Mouse (Mus musculus) ES-E14 (cell line): Measurements from ENCODE around the gene Hrk. TPM values are rescaled to one million over a fixed set of nuclear protein-coding genes. Genes with fewer than 3 reads are reported as not detected.

Source experiments
- DNase-seq: peaks from one replicate; pipeline ENCODE4 v3.0.0-alpha.2; 2013; ENCODE audit warnings: low read depth, low spot score
- H3K27ac ChIP-seq: 2 replicates; pipeline ENCODE4 v1.5.1; 2012; ENCODE audit warnings: low read depth, mild to moderate bottlenecking, low read length, moderate library complexity, mixed read lengths; ENCODE audit not compliant: poor library complexity, insufficient read depth, severe bottlenecking
- H3K36me3 ChIP-seq: 2 replicates; pipeline ENCODE4 v1.6.1; 2012; ENCODE audit warnings: mild to moderate bottlenecking, low read length, moderate library complexity, mixed read lengths; ENCODE audit not compliant: control insufficient read depth, poor library complexity, insufficient read depth, severe bottlenecking
- H3K4me1 ChIP-seq, 2 experiments: fragments of 150-350 bp in 1 of 2; sonication (generic) in 1 of 2; 2 replicates each; pipeline ENCODE4 v1.6.1; 2012; ENCODE audit warnings: low read length in 2 of 2, mild to moderate bottlenecking in 1 of 2, mixed read lengths in 1 of 2; ENCODE audit not compliant: control insufficient read depth in 2 of 2, insufficient read depth in 2 of 2, poor library complexity in 1 of 2
- H3K4me3 ChIP-seq, 2 experiments: fragments of 150-350 bp in 1 of 2; sonication (generic) in 1 of 2; 2 replicates each; pipeline ENCODE4 v1.5.1; 2012; ENCODE audit warnings: low read length in 2 of 2, low read depth in 1 of 2, mild to moderate bottlenecking in 1 of 2, mixed read lengths in 1 of 2; ENCODE audit not compliant: insufficient read depth in 1 of 2, poor library complexity in 1 of 2, severe bottlenecking in 1 of 2
- H3K9ac ChIP-seq: 2 replicates; pipeline ENCODE4 v1.6.1; 2012; ENCODE audit warnings: low read depth, mild to moderate bottlenecking, low read length, mixed read lengths; ENCODE audit not compliant: poor library complexity, insufficient read depth, severe bottlenecking
- H3K9me3 ChIP-seq: fragments of 150-350 bp; sonication (generic); 2 replicates; pipeline ENCODE4 v1.6.1; 2012; ENCODE audit warnings: low read depth, mild to moderate bottlenecking, low read length; ENCODE audit not compliant: control insufficient read depth, insufficient read depth
- CHD2 ChIP-seq: IDR thresholded peaks from 2 replicates; pipeline ENCODE4 v1.6.1; 2014; ENCODE audit warnings: mild to moderate bottlenecking, low read depth, low read length, inconsistent platforms
- HCFC1 ChIP-seq: IDR thresholded peaks from 2 replicates; pipeline ENCODE4 v1.6.1; 2012; ENCODE audit warnings: low read length, inconsistent platforms, borderline replicate concordance; ENCODE audit not compliant: insufficient read depth
- MAFK ChIP-seq: IDR thresholded peaks from 2 replicates; pipeline ENCODE4 v1.6.1; 2014; ENCODE audit warnings: mild to moderate bottlenecking, low read depth, low read length, inconsistent platforms; ENCODE audit not compliant: insufficient read depth
- ZC3H11A ChIP-seq: IDR thresholded peaks from 2 replicates; pipeline ENCODE4 v1.6.1; 2012; ENCODE audit warnings: low read depth, mild to moderate bottlenecking, inconsistent platforms, low read length, borderline replicate concordance
- ZNF384 ChIP-seq: IDR thresholded peaks from 2 replicates; pipeline ENCODE4 v1.6.1; 2012; ENCODE audit warnings: low read depth, low read length, inconsistent platforms
- in situ Hi-C, 2 experiments: fragments of 600-800 bp; cut with MboI; formaldehyde crosslinking; loops; one replicate each; pipeline ENCODE4 v1.15.1; 2025; ENCODE audit warnings: low sequenced_read_pairs in 2 of 2, inconsistent platforms in 1 of 2; ENCODE audit not compliant: unreplicated experiment in 2 of 2
- total RNA-seq: library from RNA; depleted of rRNA; stranded (reverse); fragments of 300-350 nt; gene quantifications from 2 replicates; pipeline ENCODE4 v1.2.3, GENCODE M21; 2012

Gene Hrk
- total RNA-seq, 1 experiment: 0.36 TPM

DNA sequence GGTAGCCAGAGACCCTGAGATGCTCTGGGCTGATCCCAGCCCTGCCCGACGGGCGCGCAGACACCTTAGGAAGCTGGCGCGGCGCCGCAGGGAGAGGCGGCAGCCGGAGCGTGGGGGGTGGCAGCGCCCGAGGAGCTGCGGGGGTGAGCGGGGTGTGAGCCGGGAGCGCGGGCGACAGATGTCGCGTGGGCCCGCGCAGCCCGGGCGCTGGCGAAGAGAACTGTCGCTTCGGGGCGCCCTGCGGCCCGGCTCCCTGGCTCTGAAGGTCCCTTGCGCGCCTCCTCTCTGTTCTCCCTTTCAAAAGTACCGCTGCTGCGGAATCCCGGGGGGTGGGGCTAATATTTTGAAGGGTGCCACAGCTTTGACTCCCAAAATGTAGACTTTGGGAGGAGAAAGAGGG is 7.2 kb downstream of the Hrk start:
- Histone ChIP-seq H3K36me3 (no peaks in the 10 kb centered on the region), H3K4me1 (peaks cover 0 to 9% of the 10 kb centered on the region in 2 experiments; a peak in 1 of 4 replicates), H3K27ac (no peak overlapping the region), H3K4me3 (peak overlapping the region in 1 of 2 experiments; percentile 90; a peak in 2 of 4 replicates), H3K9me3 (no peaks in the 10 kb centered on the region), H3K9ac (no peak overlapping the region)
- no peak for DNase-seq
- TF ChIP-seq CHD2 (no peak), HCFC1 (no peak), ZC3H11A (no peak), ZNF384 (no peak), MAFK (no peak)
- in situ Hi-C loops: loop anchor here in 1 of 2 experiments (25.0 kb wide), 1 partner anchor 1491 kb away; the partner anchor contains the start of gene Tbx3

DNA sequence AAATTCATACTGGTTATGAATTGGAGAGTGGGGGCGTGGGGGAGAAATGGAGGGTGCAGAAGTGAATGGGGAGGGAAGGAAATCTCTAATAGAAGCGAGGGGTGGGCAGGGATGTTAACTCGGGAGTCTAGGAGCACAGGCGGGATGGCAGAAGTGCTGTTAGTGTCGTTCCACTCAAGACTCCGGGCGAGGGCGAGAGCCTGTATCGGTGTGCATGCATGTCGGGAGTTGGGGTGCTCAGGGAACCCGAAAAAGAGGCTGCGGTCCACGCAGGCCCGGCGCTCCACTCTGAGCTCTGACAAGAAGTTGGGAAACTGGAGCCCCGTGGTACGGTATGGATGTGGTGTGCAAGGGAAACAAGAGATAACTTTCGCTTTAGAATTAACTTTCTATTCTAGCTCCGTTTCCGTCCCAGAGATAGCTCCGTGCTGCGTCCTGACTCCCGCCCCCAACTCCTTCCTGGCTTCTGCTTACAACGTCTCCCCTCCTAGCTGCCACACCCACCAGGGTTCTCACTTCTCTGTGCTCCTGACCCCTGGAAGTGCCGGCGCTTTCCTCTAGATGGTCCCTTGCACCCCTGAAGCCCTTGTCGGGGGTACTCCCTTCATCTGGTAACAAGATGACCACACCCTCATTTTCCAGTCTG is 7.8 kb downstream of the Hrk start:
- Histone ChIP-seq H3K36me3 (no peaks in the 10 kb centered on the region), H3K9ac (no peak overlapping the region), H3K4me1 (peaks cover 0 to 9% of the 10 kb centered on the region in 2 experiments; a peak in 1 of 4 replicates), H3K27ac (no peak overlapping the region), H3K4me3 (peak overlapping the region in 1 of 2 experiments; percentile 90), H3K9me3 (no peaks in the 10 kb centered on the region)
- TF ChIP-seq ZNF384: no peak
- no peak for TF ChIP-seq ZC3H11A
- TF ChIP-seq CHD2: no peak
- TF ChIP-seq MAFK: no peak
- TF ChIP-seq HCFC1: no peak
- no peak for DNase-seq
- in situ Hi-C loops: loop anchor here in 1 of 2 experiments (25.0 kb wide), 1 partner anchor 1490 kb away; the partner anchor contains the start of gene Tbx3

DNA sequence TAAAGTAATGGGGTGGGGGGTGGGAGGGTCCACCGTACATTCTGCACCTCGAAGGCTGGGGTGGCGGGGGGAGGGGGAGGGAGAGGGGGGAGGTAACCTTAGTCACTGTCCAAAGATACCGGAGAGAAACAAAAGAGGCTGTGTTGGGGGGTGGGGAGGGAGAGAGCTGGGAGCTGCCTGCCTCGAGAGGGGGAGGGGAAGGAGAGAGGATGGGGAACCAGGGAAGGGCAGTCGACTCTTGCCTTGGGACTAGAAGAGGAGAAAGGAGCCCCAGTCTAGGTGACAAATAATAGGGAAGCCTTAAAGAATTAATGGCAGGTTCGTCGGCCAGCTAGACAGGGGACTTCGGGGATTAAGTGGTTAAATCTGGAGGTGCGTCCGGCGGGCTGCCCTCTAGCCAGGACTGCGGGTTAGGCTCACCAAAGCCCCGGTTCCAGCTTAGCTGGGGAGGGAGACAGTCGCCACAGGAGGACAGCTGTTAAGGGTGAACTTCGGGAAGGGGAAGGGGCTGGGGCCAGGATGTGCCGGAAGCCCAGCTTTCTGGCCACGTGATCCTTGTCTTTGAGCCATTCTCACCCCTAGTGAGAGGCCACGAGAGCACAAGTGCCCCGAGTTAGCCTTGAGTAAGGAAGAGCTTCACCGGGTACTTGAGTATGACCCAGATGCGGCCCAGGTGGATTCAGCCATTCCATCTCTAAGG is 10.0 kb downstream of the Hrk start:
- in situ Hi-C loops: loop anchor here in 1 of 2 experiments (25.0 kb wide), 1 partner anchor 1488 kb away; the partner anchor contains the start of gene Tbx3
- no peak for DNase-seq
- no peaks in the 10 kb centered on the region for H3K9me3 ChIP-seq
- H3K9ac ChIP-seq: peak overlapping the region; percentile 41
- H3K27ac ChIP-seq: no peak overlapping the region
- H3K4me1 ChIP-seq: peaks cover 0 to 5% of the 10 kb centered on the region in 2 experiments; a peak in 1 of 4 replicates
- no peaks in the 10 kb centered on the region for H3K36me3 ChIP-seq
- peak overlapping the region; percentile 55 to 65 for H3K4me3 ChIP-seq
- TF ChIP-seq ZNF384: no peak
- TF ChIP-seq MAFK: no peak
- TF ChIP-seq CHD2: no peak
- TF ChIP-seq ZC3H11A: no peak
- no peak for TF ChIP-seq HCFC1

DNA sequence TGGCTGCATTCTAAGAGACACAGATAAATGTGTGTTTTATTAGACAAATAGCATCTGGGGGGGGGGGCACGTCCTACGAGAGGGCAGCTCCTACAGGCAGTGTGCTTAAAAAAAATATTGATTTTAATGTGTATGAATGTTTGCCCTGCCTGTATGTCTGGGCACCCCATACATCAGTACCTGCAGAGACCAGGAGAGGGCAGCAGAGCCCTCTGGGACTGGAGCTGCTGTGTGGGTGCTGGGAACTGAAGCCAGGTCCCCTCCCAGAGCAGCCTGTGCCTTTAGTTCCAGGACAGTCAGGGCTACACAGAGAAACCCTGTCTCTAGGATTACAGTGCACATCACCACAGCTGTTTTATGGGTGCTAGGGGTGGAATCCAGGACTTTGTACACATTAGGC is 10.7 kb downstream of the Hrk start:
- Histone ChIP-seq H3K9me3 (no peaks in the 10 kb centered on the region), H3K36me3 (no peaks in the 10 kb centered on the region), H3K9ac (no peak overlapping the region), H3K27ac (no peak overlapping the region), H3K4me3 (peak overlapping the region; percentile 55 to 65; a peak in 3 of 4 replicates), H3K4me1 (peaks cover 0 to 5% of the 10 kb centered on the region in 2 experiments; a peak in 1 of 4 replicates)
- DNase-seq: no peak
- in situ Hi-C loops: no loop called here
- TF ChIP-seq ZC3H11A (peak; percentile 33; the same call in 1 of the 2 replicates), CHD2 (no peak)
